Mouse (Mus musculus): ENCODE results near the gene Vwa3a. TPM values are rescaled to one million over a fixed set of nuclear protein-coding genes. Genes with fewer than 3 reads are reported as not detected.

Gene Vwa3a
- polyA plus RNA-seq, 1 experiment = 0.02 TPM

- no peak for TF ChIP-seq CTCF (IDR thresholded peaks at IDR 0.05; ENCODE audit: extremely low read depth, insufficient read depth, insufficient read length, insufficient replicate concordance)
- TF ChIP-seq POLR2A (IDR thresholded peaks at IDR 0.05; ENCODE audit: low read depth, low read length) = no peak
- no peak overlapping the region for H3K4me3 ChIP-seq (ENCODE audit: extremely low read depth, insufficient read depth, insufficient read length)
- 47% methylated on average over 3 of the region's 3 CpGs for WGBS
- DNase-seq (ENCODE audit: low read depth in 1 of 2, low spot score in 2 of 2) = no peak
- H3K4me1 ChIP-seq (ENCODE audit: control insufficient read depth, insufficient read depth, insufficient read length) = peaks cover 28% of the 10 kb centered on the region; the same call in 1 of the 2 replicates
- no peak overlapping the region for H3K27ac ChIP-seq (ENCODE audit: insufficient read depth, low read length)
- H3K36me3 ChIP-seq (ENCODE audit: control insufficient read depth, insufficient read depth, low read length) = no peaks in the 10 kb centered on the region
- no peaks in the 10 kb centered on the region for H3K27me3 ChIP-seq (ENCODE audit: control insufficient read depth, insufficient read depth, low read length)
Observed at GRCm38 (mm10) chr7:120848831-120849512, 109.9 kb downstream of the Vwa3a start.

GRCm38 (mm10) chr7:120850165-120850564 lies 111.0 kb downstream of the Vwa3a start:
- Histone ChIP-seq H3K4me3 (ENCODE audit: extremely low read depth, insufficient read depth, insufficient read length) (no peak overlapping the region), H3K27me3 (ENCODE audit: control insufficient read depth, insufficient read depth, low read length) (no peaks in the 10 kb centered on the region), H3K4me1 (ENCODE audit: control insufficient read depth, insufficient read depth, insufficient read length) (peaks cover 24% of the 10 kb centered on the region; the same call in 1 of the 2 replicates), H3K36me3 (ENCODE audit: control insufficient read depth, insufficient read depth, low read length) (no peaks in the 10 kb centered on the region), H3K27ac (ENCODE audit: insufficient read depth, low read length) (no peak overlapping the region)
- no peak for TF ChIP-seq POLR2A (IDR thresholded peaks at IDR 0.05; ENCODE audit: low read depth, low read length)
- no peak for TF ChIP-seq CTCF (IDR thresholded peaks at IDR 0.05; ENCODE audit: extremely low read depth, insufficient read depth, insufficient read length, insufficient replicate concordance)
- no peak for DNase-seq (ENCODE audit: low read depth in 1 of 2, low spot score in 2 of 2)
- WGBS = 80% methylated on average over 3 of the region's 3 CpGs

Other genes with a start within 250 kb of the Vwa3a start
- gene Uqcrc2, start 104.1 kb upstream of the Vwa3a start, polyA plus RNA-seq (2012; rRNA removed) = 20.7 and 21.4 TPM in 2 replicates
- gene Pdzd9, start 69.0 kb upstream of the Vwa3a start, polyA plus RNA-seq (2012; rRNA removed) = not detected in 2 replicates
- 10.2 and 17.4 TPM in 2 replicates for gene Mosmo, start 61.7 kb upstream of the Vwa3a start, polyA plus RNA-seq (2012; rRNA removed)
- not detected in 2 replicates for gene Gm5737, start 73.0 kb downstream of the Vwa3a start, polyA plus RNA-seq (2012; rRNA removed)
- 15.8 and 18.4 TPM in 2 replicates for gene Eef2k, start 103.5 kb downstream of the Vwa3a start, polyA plus RNA-seq (2012; rRNA removed)
- gene Polr3e, start 178.4 kb downstream of the Vwa3a start, polyA plus RNA-seq (2012; rRNA removed) = 14.2 and 16.7 TPM in 2 replicates
- gene Cdr2, start 243.0 kb downstream of the Vwa3a start, polyA plus RNA-seq (2012; rRNA removed) = 29.4 and 57.4 TPM in 2 replicates
- gene Mfsd13b, start 243.2 kb downstream of the Vwa3a start, polyA plus RNA-seq (2012; rRNA removed) = 0.11 TPM in 2 replicates

All from spleen, adult 2 months (tissue).